Mouse (Mus musculus) inflammation-experienced regulatory T-cells, adult 16 weeks (primary cell): ENCODE measurements around the gene Hapln3. TPM values are rescaled to one million over a fixed set of nuclear protein-coding genes. Genes with fewer than 3 reads are reported as not detected.

ENCODE experiments used
- polyA plus RNA-seq: library from polyadenylated mRNA; unstranded; fragments of 100-300 nt; shearing (Covaris generic); gene quantifications from one replicate; pipeline ENCODE4 v1.2.1, GENCODE M21; 2017

Hapln3 gene
- polyA plus RNA-seq = not detected

DNA sequence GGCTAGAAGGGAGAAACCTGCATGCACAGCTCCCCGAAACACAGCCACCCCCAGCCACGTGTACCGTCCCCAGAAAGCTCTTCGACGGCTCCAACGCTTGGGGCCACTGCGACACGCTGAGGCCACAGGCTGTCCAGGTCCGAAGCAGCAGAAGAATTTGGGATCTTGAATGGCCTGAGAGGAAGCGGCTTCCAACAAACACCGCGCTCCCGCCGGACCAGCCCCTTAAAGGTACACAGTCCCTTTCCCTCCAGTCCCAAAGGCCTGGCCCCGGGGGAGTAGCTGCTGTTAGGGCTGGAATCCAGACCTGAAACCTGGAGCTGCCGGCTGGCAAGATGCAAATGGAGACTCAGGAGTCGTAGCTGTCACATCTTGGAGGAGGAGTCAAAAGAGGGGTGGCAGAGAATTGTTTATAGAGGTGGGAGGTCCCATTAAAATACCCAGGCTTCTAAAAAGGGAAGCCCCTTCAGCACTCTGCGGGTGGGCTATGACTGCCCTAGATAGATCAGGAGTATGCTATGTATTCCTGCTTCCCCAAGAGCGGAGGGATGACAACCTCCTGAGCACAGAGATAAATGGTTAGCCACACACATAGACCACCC, at the start of gene Hapln3:
Hapln3 (minus strand) TSS at position 176 of the 602 bp plus-strand sequence.

DNA sequence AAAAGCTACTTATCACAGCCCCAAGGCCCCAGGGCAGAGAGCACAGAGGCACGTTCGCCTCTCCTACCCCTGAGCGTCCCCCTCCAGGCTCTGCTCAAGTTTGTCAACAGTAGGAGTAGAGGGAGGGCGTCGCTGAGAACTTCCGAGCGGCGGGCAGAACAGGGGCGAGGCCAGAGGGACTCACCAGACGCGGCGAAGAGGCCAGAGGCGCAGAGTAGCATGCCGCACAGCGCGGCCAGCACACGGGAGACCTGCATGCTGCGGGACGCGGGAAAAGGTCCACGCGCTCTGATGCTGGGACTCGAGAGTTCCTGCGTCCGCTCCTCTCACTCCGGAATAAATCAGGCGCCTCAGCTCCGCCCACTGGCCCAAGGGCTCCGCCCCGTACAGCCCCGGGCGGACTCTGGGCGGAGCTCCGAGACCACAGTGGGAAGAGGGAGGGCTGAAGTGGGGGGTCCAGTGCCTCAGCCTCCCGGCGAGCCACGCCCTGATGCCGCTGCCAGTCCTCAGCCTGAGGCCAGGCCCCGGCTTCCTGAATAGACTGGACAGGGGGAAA, 18.0 kb upstream of the Hapln3 start, which contains the start of gene Mfge8:
Mfge8 (minus strand) TSS at position 350 of the 556 bp plus-strand sequence.

Other genes with a start within 250 kb of the Hapln3 start
- 52.1 TPM for gene Aen, start 235.2 kb downstream of the Hapln3 start, polyA plus RNA-seq
- gene Isg20, start 217.6 kb downstream of the Hapln3 start, polyA plus RNA-seq = 116 TPM
- gene Acan, start 77.5 kb downstream of the Hapln3 start, polyA plus RNA-seq = not detected
- gene Mfge8, start 18.0 kb upstream of the Hapln3 start, polyA plus RNA-seq = 21.5 TPM
- gene Abhd2, start 142.2 kb upstream of the Hapln3 start, polyA plus RNA-seq = 16.4 TPM